Mouse (Mus musculus) heart, postnatal 14 days (tissue): Measurements from ENCODE around the gene Gm5891. TPM values are rescaled to one million over a fixed set of nuclear protein-coding genes. Genes with fewer than 3 reads are reported as not detected.
"Not testable (repeated sequence)": the region's sequence is repeated elsewhere in the genome, so short reads cannot be mapped to it uniquely, and the experiment has no call there.

Experiments used
- DNase-seq, 2 experiments: peaks; one replicate each; pipeline ENCODE4 v3.0.0; 2021 to 2022
- intact Hi-C: fragments of 180-260 bp; cut with DNase I; formaldehyde crosslinking; loops from one replicate; pipeline ENCODE4 v1.15.1; 2025
- long read RNA-seq, 2 experiments: library from polyadenylated mRNA; stranded (forward); transcript quantifications; one replicate each; pipeline ENCODE4 v2.0.0; 2021
- total RNA-seq, 2 experiments: library from RNA; stranded (reverse); gene quantifications; 2 replicates each; pipeline ENCODE4 v1.2.3; 2021

Gene Gm5891
- not detected for total RNA-seq
- long read RNA-seq, experiment 1 = 0 reads
- long read RNA-seq, experiment 2 = 0 reads

GRCm38 (mm10) chr7:21921191-21921590 is at the start of gene Gm5891:
Gene Gm5891 (minus strand): TSS chr7:21921291.
- DNase-seq, intact Hi-C loops: not testable (repeated sequence)

Other genes starting within 250 kb of the Gm5891 start
- gene Gm4175, start 159.8 kb downstream of the Gm5891 start, total RNA-seq = not detected
- gene Gm4177, start 124.6 kb downstream of the Gm5891 start, total RNA-seq = not detected
- not detected for gene Vmn1r135, start 88.9 kb downstream of the Gm5891 start, total RNA-seq
- not detected for gene Gm5725, start 77.0 kb downstream of the Gm5891 start, total RNA-seq
- not detected for gene Vmn1r137, start 73.3 kb upstream of the Gm5891 start, total RNA-seq
- gene Vmn1r138, start 107.6 kb upstream of the Gm5891 start, total RNA-seq = not detected
- gene Gm6176, start 135.0 kb upstream of the Gm5891 start, total RNA-seq = not detected
- not detected for gene Vmn1r139, start 147.8 kb upstream of the Gm5891 start, total RNA-seq
- not detected for gene Gm16451, start 197.0 kb upstream of the Gm5891 start, total RNA-seq
- not detected for gene Gm10666, start 213.4 kb upstream of the Gm5891 start, total RNA-seq
- not detected for gene Vmn1r142, start 242.7 kb upstream of the Gm5891 start, total RNA-seq